Mouse (Mus musculus): Measurements from ENCODE around the gene Slx1b. TPM values are rescaled to one million over a fixed set of nuclear protein-coding genes. Genes with fewer than 3 reads are reported as not detected.

Gene Slx1b
- polyA plus RNA-seq, 1 experiment from 2014 or later: 15.3 TPM

GRCm38 (mm10) chr7:126681221-126681620 lies 14.4 kb downstream of the Slx1b start:
- H3K9me3 ChIP-seq: no peaks in the 10 kb centered on the region
- H3K27me3 ChIP-seq (ENCODE audit: insufficient read depth, poor library complexity, severe bottlenecking): no peaks in the 10 kb centered on the region
- H3K36me3 ChIP-seq: peaks cover 21% of the 10 kb centered on the region; the same call in 1 of the 2 replicates
- no peak overlapping the region for H3K4me3 ChIP-seq
- 97% methylated on average over 5 of the region's 5 CpGs for WGBS
- H3K27ac ChIP-seq: no peak overlapping the region
- DNase-seq (ENCODE audit: low spot score): no peak
- no peaks in the 10 kb centered on the region for H3K4me1 ChIP-seq (replicated peaks)

GRCm38 (mm10) chr7:126679683-126680082 lies 15.9 kb downstream of the Slx1b start:
- no peak for DNase-seq (ENCODE audit: low spot score)

GRCm38 (mm10) chr7:126678545-126679341 lies 16.8 kb downstream of the Slx1b start:
- WGBS: 88% methylated on average over 8 of the region's 8 CpGs
- peaks cover 39% of the 10 kb centered on the region for H3K36me3 ChIP-seq

More at GRCm38 (mm10) chr7:126679683-126680082, 15.9 kb downstream of the Slx1b start:
- WGBS: 92% methylated on average over 5 of the region's 5 CpGs
- no peaks in the 10 kb centered on the region for H3K4me1 ChIP-seq (replicated peaks)
- H3K4me3 ChIP-seq: no peak overlapping the region
- H3K27me3 ChIP-seq (ENCODE audit: insufficient read depth, poor library complexity, severe bottlenecking): no peaks in the 10 kb centered on the region
- no peak overlapping the region for H3K27ac ChIP-seq
- peaks cover 29% of the 10 kb centered on the region for H3K36me3 ChIP-seq
- no peaks in the 10 kb centered on the region for H3K9me3 ChIP-seq

GRCm38 (mm10) chr7:126676631-126677220 lies 18.9 kb downstream of the Slx1b start:
- H3K36me3 ChIP-seq: peaks cover 57% of the 10 kb centered on the region
- no peaks in the 10 kb centered on the region for H3K27me3 ChIP-seq (ENCODE audit: insufficient read depth, poor library complexity, severe bottlenecking)
- no peaks in the 10 kb centered on the region for H3K4me1 ChIP-seq (replicated peaks)
- WGBS: 83% methylated on average over 4 of the region's 4 CpGs
- no peak for DNase-seq (ENCODE audit: low spot score)
- H3K4me3 ChIP-seq: no peak overlapping the region
- H3K27ac ChIP-seq: no peak overlapping the region
- no peaks in the 10 kb centered on the region for H3K9me3 ChIP-seq

More at GRCm38 (mm10) chr7:126678545-126679341, 16.8 kb downstream of the Slx1b start:
- Histone ChIP-seq H3K27ac (no peak overlapping the region), H3K27me3 (ENCODE audit: insufficient read depth, poor library complexity, severe bottlenecking) (no peaks in the 10 kb centered on the region), H3K4me1 (replicated peaks) (no peaks in the 10 kb centered on the region), H3K9me3 (no peaks in the 10 kb centered on the region), H3K4me3 (no peak overlapping the region)
- no peak for DNase-seq (ENCODE audit: low spot score)

- Histone ChIP-seq H3K27me3 (ENCODE audit: insufficient read depth, poor library complexity, severe bottlenecking) (no peaks in the 10 kb centered on the region), H3K27ac (no peak within 1 kb of the TSS), H3K9me3 (no peaks in the 10 kb centered on the region), H3K36me3 (peaks cover 62% of the 10 kb centered on the region), H3K4me3 (no peak within 1 kb of the TSS), H3K4me1 (replicated peaks) (no peaks in the 10 kb centered on the region)
- 85% methylated on average over 1 of the region's 1 CpGs for WGBS
- DNase-seq (ENCODE audit: low spot score): no peak
These were observed 19.4 kb downstream of the Slx1b start, which contains the start of gene Sult1a1 for GRCm38 (mm10) chr7:126676207-126676606. Gene Sult1a1, minus strand, starts transcription at chr7:126676432.

GRCm38 (mm10) chr7:126675104-126675503 lies 20.5 kb downstream of the Slx1b start:
- DNase-seq (ENCODE audit: low spot score): no peak
- H3K4me1 ChIP-seq (replicated peaks): no peaks in the 10 kb centered on the region
- peaks cover 70% of the 10 kb centered on the region for H3K36me3 ChIP-seq
- no peaks in the 10 kb centered on the region for H3K9me3 ChIP-seq
- no peaks in the 10 kb centered on the region for H3K27me3 ChIP-seq (ENCODE audit: insufficient read depth, poor library complexity, severe bottlenecking)
- H3K4me3 ChIP-seq: no peak overlapping the region
- H3K27ac ChIP-seq: no peak overlapping the region
- 96% methylated on average over 8 of the region's 8 CpGs for WGBS

GRCm38 (mm10) chr7:126672111-126672510 lies 23.5 kb downstream of the Slx1b start:
- Histone ChIP-seq H3K27ac (0 out of 2 replicates have a peak overlapping the region, but pooled peaks have one; percentile 5), H3K9me3 (no peaks in the 10 kb centered on the region), H3K27me3 (ENCODE audit: insufficient read depth, poor library complexity, severe bottlenecking) (no peaks in the 10 kb centered on the region), H3K36me3 (peaks cover 73% of the 10 kb centered on the region), H3K4me3 (no peak overlapping the region), H3K4me1 (replicated peaks) (no peaks in the 10 kb centered on the region)
- DNase-seq (ENCODE audit: low spot score): no peak
- 96% methylated on average over 9 of the region's 9 CpGs for WGBS

- Histone ChIP-seq H3K9me3 (no peaks in the 10 kb centered on the region), H3K4me1 (replicated peaks) (no peaks in the 10 kb centered on the region), H3K27me3 (ENCODE audit: insufficient read depth, poor library complexity, severe bottlenecking) (no peaks in the 10 kb centered on the region), H3K4me3 (no peak overlapping the region), H3K36me3 (peaks cover 81% of the 10 kb centered on the region), H3K27ac (no peak overlapping the region)
- 97% methylated on average over 3 of the region's 3 CpGs for WGBS
- no peak for DNase-seq (ENCODE audit: low spot score)
These were observed 25.4 kb downstream of the Slx1b start for GRCm38 (mm10) chr7:126670152-126670551.

GRCm38 (mm10) chr7:126668452-126668851 lies 27.1 kb downstream of the Slx1b start:
- no peak for DNase-seq (ENCODE audit: low spot score)
- 87% methylated on average over 5 of the region's 5 CpGs for WGBS

GRCm38 (mm10) chr7:126667495-126668090 lies 28.0 kb downstream of the Slx1b start:
- peaks cover 81% of the 10 kb centered on the region for H3K36me3 ChIP-seq
- H3K4me3 ChIP-seq: no peak overlapping the region
- peaks cover 3% of the 10 kb centered on the region; the same call in 1 of the 2 replicates for H3K4me1 ChIP-seq (replicated peaks)
- H3K9me3 ChIP-seq: no peaks in the 10 kb centered on the region
- H3K27me3 ChIP-seq (ENCODE audit: insufficient read depth, poor library complexity, severe bottlenecking): no peaks in the 10 kb centered on the region
- 90% methylated on average over 9 of the region's 9 CpGs for WGBS
- no peak overlapping the region for H3K27ac ChIP-seq
- no peak for DNase-seq (ENCODE audit: low spot score)

More at GRCm38 (mm10) chr7:126668452-126668851, 27.1 kb downstream of the Slx1b start:
- peaks cover 81% of the 10 kb centered on the region for H3K36me3 ChIP-seq
- H3K9me3 ChIP-seq: no peaks in the 10 kb centered on the region
- no peak overlapping the region for H3K27ac ChIP-seq
- H3K27me3 ChIP-seq (ENCODE audit: insufficient read depth, poor library complexity, severe bottlenecking): no peaks in the 10 kb centered on the region
- H3K4me1 ChIP-seq (replicated peaks): peaks cover 3% of the 10 kb centered on the region; the same call in 1 of the 2 replicates
- H3K4me3 ChIP-seq: no peak overlapping the region

- WGBS: 98% methylated on average over 3 of the region's 3 CpGs
- no peaks in the 10 kb centered on the region for H3K9me3 ChIP-seq
- peaks cover 3% of the 10 kb centered on the region; the same call in 1 of the 2 replicates for H3K4me1 ChIP-seq (replicated peaks)
- H3K36me3 ChIP-seq: peaks cover 66% of the 10 kb centered on the region
- no peak overlapping the region for H3K27ac ChIP-seq
- no peak for DNase-seq (ENCODE audit: low spot score)
- H3K27me3 ChIP-seq (ENCODE audit: insufficient read depth, poor library complexity, severe bottlenecking): no peaks in the 10 kb centered on the region
- H3K4me3 ChIP-seq: no peak overlapping the region
These were observed 30.3 kb downstream of the Slx1b start for GRCm38 (mm10) chr7:126665269-126665668.

GRCm38 (mm10) chr7:126663646-126664045 lies 31.9 kb downstream of the Slx1b start:
- Histone ChIP-seq H3K4me3 (no peak overlapping the region), H3K9me3 (no peaks in the 10 kb centered on the region), H3K36me3 (peaks cover 57% of the 10 kb centered on the region), H3K27me3 (ENCODE audit: insufficient read depth, poor library complexity, severe bottlenecking) (no peaks in the 10 kb centered on the region), H3K4me1 (replicated peaks) (peaks cover 3% of the 10 kb centered on the region; the same call in 1 of the 2 replicates), H3K27ac (no peak overlapping the region)
- no peak for DNase-seq (ENCODE audit: low spot score)
- WGBS: 65% methylated on average over 8 of the region's 8 CpGs

- Histone ChIP-seq H3K9me3 (no peaks in the 10 kb centered on the region), H3K27ac (no peak overlapping the region), H3K4me3 (no peak overlapping the region), H3K27me3 (ENCODE audit: insufficient read depth, poor library complexity, severe bottlenecking) (no peaks in the 10 kb centered on the region), H3K4me1 (replicated peaks) (peaks cover 3% of the 10 kb centered on the region; the same call in 1 of the 2 replicates), H3K36me3 (peaks cover 29% of the 10 kb centered on the region)
- WGBS: 87% methylated on average over 3 of the region's 3 CpGs
- DNase-seq (ENCODE audit: low spot score): no peak
These were observed 35.8 kb downstream of the Slx1b start for GRCm38 (mm10) chr7:126659771-126660170.

All from hindbrain, embryonic 10.5 days (tissue).